Mouse (Mus musculus) CH12.LX (cell line): ENCODE data around the gene Lrrc23. TPM values are rescaled to one million over a fixed set of nuclear protein-coding genes. Genes with fewer than 3 reads are reported as not detected.

Source experiments
- DNase-seq: peaks from one replicate; pipeline ENCODE4 v3.0.0-alpha.2; 2013; ENCODE audit errors: extremely low read depth
- H3K27ac ChIP-seq: 2 replicates; pipeline ENCODE4 v1.5.1; 2012; ENCODE audit warnings: low read depth, mild to moderate bottlenecking, control low read depth, moderate library complexity; ENCODE audit not compliant: insufficient read depth
- H3K27me3 ChIP-seq: replicated peaks from 2 replicates; pipeline ENCODE3; 2012; ENCODE audit warnings: inconsistent platforms
- H3K36me3 ChIP-seq, 2 experiments: replicated peaks in 1 of 2; 2 replicates each; pipeline versions ENCODE3 to v1.6.1; 2012; ENCODE audit warnings: inconsistent platforms in 1 of 2, low read length in 1 of 2, mild to moderate bottlenecking in 1 of 2, mixed read lengths in 1 of 2, moderate library complexity in 1 of 2; ENCODE audit not compliant: control insufficient read depth in 1 of 2, insufficient read depth in 1 of 2
- H3K4me1 ChIP-seq, 2 experiments: 2 replicates each; pipeline ENCODE4 v1.6.1; 2012; ENCODE audit warnings: inconsistent platforms in 1 of 2, moderate library complexity in 1 of 2; ENCODE audit not compliant: insufficient read depth in 2 of 2, control insufficient read depth in 1 of 2
- H3K4me2 ChIP-seq: 2 replicates; pipeline ENCODE4 v1.6.1; 2012; ENCODE audit warnings: low read depth, mild to moderate bottlenecking, control low read depth; ENCODE audit not compliant: poor library complexity, insufficient read depth, severe bottlenecking
- H3K4me3 ChIP-seq, 3 experiments: fragments of 150-350 bp in 1 of 3; sonication (generic) in 1 of 3; replicated peaks in 1 of 3; 2 replicates each; pipeline versions ENCODE3 to v1.5.1; 2011 to 2012; ENCODE audit warnings: low read depth in 2 of 3, low read length in 2 of 3, mild to moderate bottlenecking in 2 of 3, moderate library complexity in 2 of 3, control low read depth in 1 of 3, improper control_type of control experiment in 1 of 3, inconsistent platforms in 1 of 3, mixed read lengths in 1 of 3; ENCODE audit not compliant: poor library complexity in 1 of 3
- H3K79me2 ChIP-seq: replicated peaks from 2 replicates; pipeline ENCODE4 v1.6.1; 2012; ENCODE audit warnings: mild to moderate bottlenecking, moderate library complexity; ENCODE audit not compliant: control insufficient read depth, poor library complexity, insufficient read depth, severe bottlenecking; ENCODE audit errors: extremely low read depth
- H3K9ac ChIP-seq: 2 replicates; pipeline ENCODE4 v1.6.1; 2012; ENCODE audit warnings: low read depth, mild to moderate bottlenecking, control low read depth, moderate library complexity; ENCODE audit not compliant: insufficient read depth
- H3K9me3 ChIP-seq: replicated peaks from 2 replicates; pipeline ENCODE3; 2012; ENCODE audit warnings: low read length, inconsistent platforms, mixed read lengths
- BHLHE40 ChIP-seq: IDR thresholded peaks from 2 replicates; pipeline ENCODE4 v1.6.1; 2011; ENCODE audit warnings: mild to moderate bottlenecking, low read depth, low read length, improper control_type of control experiment
- CHD1 ChIP-seq: IDR thresholded peaks from 2 replicates; pipeline ENCODE4 v1.6.1; 2012; ENCODE audit warnings: low read depth, low read length, improper control_type of control experiment, inconsistent platforms
- CHD2 ChIP-seq: IDR thresholded peaks from 2 replicates; pipeline ENCODE4 v1.6.1; 2011; ENCODE audit warnings: low read length, improper control_type of control experiment
- EP300 ChIP-seq: IDR thresholded peaks from 2 replicates; pipeline ENCODE4 v1.6.1; 2011; ENCODE audit warnings: low read length, improper control_type of control experiment
- GABPA ChIP-seq: IDR thresholded peaks from 2 replicates; pipeline ENCODE4 v1.6.1; 2012; ENCODE audit warnings: low read depth, low read length, improper control_type of control experiment, inconsistent platforms; ENCODE audit not compliant: insufficient replicate concordance
- IRF4 ChIP-seq: IDR thresholded peaks from 2 replicates; pipeline ENCODE4 v1.6.1; 2014; ENCODE audit warnings: low read depth, mild to moderate bottlenecking, inconsistent platforms, low read length, improper control_type of control experiment
- JUND ChIP-seq: conservative IDR thresholded peaks from 2 replicates; pipeline ENCODE4 v1.6.1; 2011; ENCODE audit warnings: low read depth, low read length, improper control_type of control experiment
- MAFK ChIP-seq: IDR thresholded peaks from 2 replicates; pipeline ENCODE4 v1.6.1; 2011; ENCODE audit warnings: low read length, improper control_type of control experiment; ENCODE audit not compliant: insufficient replicate concordance
- MAZ ChIP-seq: IDR thresholded peaks from 2 replicates; pipeline ENCODE4 v1.6.1; 2012; ENCODE audit warnings: low read depth, mild to moderate bottlenecking, inconsistent platforms, low read length, improper control_type of control experiment, moderate library complexity
- MEF2A ChIP-seq: IDR thresholded peaks from 2 replicates; pipeline ENCODE4 v1.6.1; 2014; ENCODE audit warnings: low read depth, mild to moderate bottlenecking, inconsistent platforms, low read length, improper control_type of control experiment, borderline replicate concordance
- MXI1 ChIP-seq: IDR thresholded peaks from 2 replicates; pipeline ENCODE4 v1.6.1; 2011; ENCODE audit warnings: mild to moderate bottlenecking, low read depth, low read length, improper control_type of control experiment
- NELFE ChIP-seq: IDR thresholded peaks from 2 replicates; pipeline ENCODE4 v1.6.1; 2011; ENCODE audit warnings: low read depth, low read length, improper control_type of control experiment
- POLR2A ChIP-seq: IDR thresholded peaks from 2 replicates; pipeline ENCODE4 v1.6.1; 2011; ENCODE audit warnings: low read depth, mild to moderate bottlenecking, improper control_type of control experiment, low read length
- SIN3A ChIP-seq: IDR thresholded peaks from 2 replicates; pipeline ENCODE4 v1.6.1; 2012; ENCODE audit warnings: low read length, improper control_type of control experiment, inconsistent platforms
- SMC3 ChIP-seq: IDR thresholded peaks from 2 replicates; pipeline ENCODE4 v1.6.1; 2011; ENCODE audit warnings: low read depth, low read length, improper control_type of control experiment
- TBP ChIP-seq: conservative IDR thresholded peaks from 2 replicates; pipeline ENCODE4 v1.6.1; 2011; ENCODE audit warnings: low read depth, low read length, improper control_type of control experiment
- UBTF ChIP-seq: IDR thresholded peaks from 2 replicates; pipeline ENCODE4 v1.6.1; 2012; ENCODE audit warnings: low read depth, mild to moderate bottlenecking, inconsistent platforms, low read length, improper control_type of control experiment, moderate library complexity
- USF1 ChIP-seq: IDR thresholded peaks from 2 replicates; pipeline ENCODE4 v1.6.1; 2014; ENCODE audit warnings: low read depth, mild to moderate bottlenecking, inconsistent platforms, low read length, improper control_type of control experiment
- USF2 ChIP-seq: conservative IDR thresholded peaks from 2 replicates; pipeline ENCODE4 v1.6.1; 2011; ENCODE audit warnings: low read depth, low read length, improper control_type of control experiment
- ZC3H11A ChIP-seq: IDR thresholded peaks from 2 replicates; pipeline ENCODE4 v1.6.1; 2012; ENCODE audit warnings: low read depth, mild to moderate bottlenecking, inconsistent platforms, low read length, improper control_type of control experiment
- ZMIZ1 ChIP-seq: IDR thresholded peaks from 2 replicates; pipeline ENCODE4 v1.6.1; 2012; ENCODE audit warnings: low read depth, mild to moderate bottlenecking, inconsistent platforms, low read length, improper control_type of control experiment
- ZNF384 ChIP-seq: IDR thresholded peaks from 2 replicates; pipeline ENCODE4 v1.6.1; 2012; ENCODE audit warnings: low read depth, low read length, improper control_type of control experiment, inconsistent platforms
- dilution Hi-C: fragments of 300-500 bp; cut with MboI; formaldehyde crosslinking; loops from 2 replicates; pipeline ENCODE4 v1.14.3; 2020; ENCODE audit warnings: low sequenced_read_pairs; ENCODE audit not compliant: extremely low pct_unique_long_range_greater_than_20kb, extremely low pct_ligation_motif_present
- in situ Hi-C: fragments of 300-500 bp; cut with MboI; formaldehyde crosslinking; loops from 3 replicates; pipeline ENCODE4 v1.14.3; 2019; ENCODE audit warnings: low sequenced_read_pairs, low pct_ligation_motif_present, low pct_unique_long_range_greater_than_20kb, mixed read lengths
- polyA plus RNA-seq: library from polyadenylated mRNA; unstranded; fragments of >175 nt; gene quantifications from 2 replicates; pipeline ENCODE4 v1.2.1, GENCODE M21; 2012; ENCODE audit warnings: low read depth; ENCODE audit not compliant: insufficient read length
- total RNA-seq, 2 experiments: library from RNA; depleted of rRNA; stranded (reverse); fragments of 300-350 nt in 1 of 2; fragments of >200 nt in 1 of 2; gene quantifications; 2 replicates each; pipeline ENCODE4 v1.2.3; 2012 to 2014

The Lrrc23 gene
- total RNA-seq (2012; rRNA removed) (not detected in 2 replicates), total RNA-seq (2014; rRNA removed) (not detected in 2 replicates), polyA plus RNA-seq (0.20 TPM in 1 of 2 replicates, not detected in the other)

DNA sequence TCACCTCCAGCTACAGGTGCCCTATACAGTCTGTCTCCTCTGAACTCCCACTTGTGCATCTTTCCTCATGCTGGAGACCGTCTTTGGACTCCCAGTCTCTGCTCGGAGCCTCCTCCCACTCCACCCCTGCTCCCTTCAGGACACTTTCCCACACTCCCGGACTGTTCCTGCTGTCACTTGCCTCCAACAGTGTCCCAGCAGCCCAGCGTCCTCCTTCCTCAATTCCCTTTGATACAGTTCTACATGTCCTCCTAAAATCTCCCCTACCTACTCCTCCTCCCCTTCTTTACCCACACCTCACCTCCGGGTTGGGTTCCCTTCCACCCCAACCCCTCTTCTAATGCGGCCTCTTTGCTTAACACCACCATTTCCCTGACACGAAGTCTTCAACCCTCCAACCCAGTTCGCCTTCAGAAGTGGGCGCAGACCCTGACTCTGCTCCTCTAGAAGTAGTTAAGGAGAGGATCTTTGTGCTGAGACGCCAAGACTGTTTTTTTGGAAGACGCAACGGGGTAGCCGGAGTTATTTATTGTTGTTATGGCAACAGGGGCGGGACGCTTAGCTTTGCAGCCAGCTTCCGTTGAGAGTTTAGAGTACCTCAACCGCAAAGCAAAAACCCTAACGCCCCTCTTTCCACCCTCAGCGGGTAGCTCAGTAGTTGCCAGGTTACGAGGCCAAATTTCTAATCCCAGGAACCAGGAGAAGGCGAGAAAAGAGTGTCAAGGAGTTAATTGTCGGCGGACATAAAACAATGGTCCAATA is at the start of gene Lrrc23:
Gene Lrrc23, minus strand, starts transcription at position 506 of the 762 bp plus-strand sequence.
- no peak within 1 kb of the TSS for H3K4me3 ChIP-seq
- peaks cover 6 to 11% of the 10 kb centered on the region in 2 experiments; a peak in 3 of 4 replicates for H3K4me1 ChIP-seq
- peak; percentile 51 for TF ChIP-seq MXI1
- no peak for TF ChIP-seq USF1
- dilution Hi-C loops (no loop called here), in situ Hi-C loops (no loop called here)
- peaks cover 11% of the 10 kb centered on the region for H3K27me3 ChIP-seq
- peaks cover 5% of the 10 kb centered on the region for H3K9me3 ChIP-seq
- no peak within 1 kb of the TSS for H3K27ac ChIP-seq
- H3K36me3 ChIP-seq, result no peaks in the 10 kb centered on the region
- H3K79me2 ChIP-seq, result no peaks in the 10 kb centered on the region
- DNase-seq, result no peak
- H3K9ac ChIP-seq, result no peak within 1 kb of the TSS
- H3K4me2 ChIP-seq, result peak within 1 kb of the TSS; percentile 42; the same call in 1 of the 2 replicates

DNA sequence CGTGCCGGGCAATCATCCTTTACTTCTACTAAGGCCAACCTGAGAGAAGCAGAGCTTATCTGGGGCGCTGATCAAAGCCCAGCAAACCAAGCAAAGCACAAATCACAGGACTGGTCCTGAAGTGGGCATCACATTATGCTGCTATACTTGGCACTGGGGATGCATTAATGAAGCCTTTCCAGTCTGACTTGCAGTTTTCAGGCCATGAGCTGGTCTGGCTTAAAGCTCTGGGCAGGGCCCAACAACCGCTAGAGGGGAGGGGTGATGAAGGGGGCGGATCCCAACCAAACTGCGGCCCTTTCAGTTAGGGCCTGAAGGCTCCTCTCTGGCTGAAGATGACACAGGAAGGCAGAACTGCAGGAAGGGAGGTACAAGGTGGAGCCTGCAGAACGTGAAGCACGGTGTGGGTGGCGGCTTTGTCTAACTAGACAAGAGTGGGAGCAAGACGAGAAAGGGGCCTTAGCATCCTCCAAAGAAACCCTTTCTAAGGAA is 48.6 kb upstream of the Lrrc23 start:
- dilution Hi-C loops, result no loop called here
- peak overlapping the region; percentile 50 for H3K27ac ChIP-seq
- in situ Hi-C loops, result no loop called here
- peaks cover 3 to 35% of the 10 kb centered on the region in 2 experiments for H3K4me1 ChIP-seq
- peak overlapping the region; percentile 85 for H3K9ac ChIP-seq
- H3K4me3 ChIP-seq, result peak overlapping the region; percentile 70 to 94 (median 90)
- no peaks in the 10 kb centered on the region for H3K27me3 ChIP-seq
- TF ChIP-seq MXI1 (0 out of 2 replicates have a peak, but pooled peaks have one; percentile 4), POLR2A (peak; percentile 58), NELFE (peak; percentile 69; the same call in 1 of the 2 replicates), SMC3 (no peak), GABPA (no peak), SIN3A (peak; percentile 19; the same call in 1 of the 2 replicates), ZMIZ1 (0 out of 2 replicates have a peak, but pooled peaks have one; percentile 37), MAZ (peak; percentile 26; the same call in 1 of the 2 replicates)
- peak overlapping the region; percentile 90 for H3K4me2 ChIP-seq
- H3K79me2 ChIP-seq, result peaks cover 32% of the 10 kb centered on the region
- DNase-seq, result peak; percentile 79
- H3K9me3 ChIP-seq, result no peaks in the 10 kb centered on the region
- peaks cover 51 to 65% of the 10 kb centered on the region in 2 experiments for H3K36me3 ChIP-seq

DNA sequence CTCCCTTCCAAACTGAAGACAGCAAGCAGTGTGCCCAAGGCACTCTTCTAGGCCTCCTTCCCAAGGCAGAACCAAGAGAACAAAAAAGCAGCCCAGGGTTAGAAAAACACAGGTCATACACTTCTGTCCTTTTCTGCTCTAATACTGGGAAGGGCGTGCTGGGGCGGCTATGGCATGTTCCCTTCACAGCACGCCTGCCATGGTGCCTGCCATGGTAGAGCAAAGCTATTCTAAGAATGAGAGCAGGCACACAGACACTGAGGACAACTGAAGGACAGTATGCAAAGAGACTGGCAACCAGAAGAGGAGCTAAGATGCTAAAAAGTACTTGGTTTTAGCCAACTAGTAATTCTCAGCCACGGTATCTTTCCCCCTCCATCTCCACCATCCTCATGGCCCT is 42.5 kb upstream of the Lrrc23 start:
- Histone ChIP-seq H3K27ac (no peak overlapping the region), H3K9ac (no peak overlapping the region), H3K4me3 (no peak overlapping the region), H3K4me1 (peaks cover 0 to 4% of the 10 kb centered on the region in 2 experiments; a peak in 2 of 4 replicates), H3K9me3 (no peaks in the 10 kb centered on the region), H3K4me2 (no peak overlapping the region), H3K79me2 (peaks cover 11% of the 10 kb centered on the region), H3K27me3 (no peaks in the 10 kb centered on the region), H3K36me3 (peaks cover 88 to 100% of the 10 kb centered on the region in 2 experiments)
- DNase-seq, result no peak
- TF ChIP-seq MEF2A (no peak), ZMIZ1 (no peak), ZC3H11A (no peak), ZNF384 (no peak), CHD1 (no peak), EP300 (no peak), CHD2 (no peak), UBTF (no peak), TBP (no peak), USF2 (no peak), IRF4 (no peak), SIN3A (no peak), JUND (no peak), MXI1 (no peak), MAFK (no peak), MAZ (no peak), BHLHE40 (no peak)
- in situ Hi-C loops, result no loop called here
- dilution Hi-C loops, result no loop called here
